Mouse (Mus musculus) erythroblast, embryonic 14.5 days (primary cell): Measurements from ENCODE around the gene Rabif.

Experiments used
- GATA1 ChIP-seq: IDR thresholded peaks from 2 replicates; pipeline ENCODE4 v1.6.1; 2012; ENCODE audit warnings: low read length, inconsistent platforms, mixed read lengths
- TAL1 ChIP-seq: IDR thresholded peaks from 3 replicates; pipeline ENCODE4 v1.6.1; 2012; ENCODE audit warnings: low read length, inconsistent platforms, mixed read lengths

DNA sequence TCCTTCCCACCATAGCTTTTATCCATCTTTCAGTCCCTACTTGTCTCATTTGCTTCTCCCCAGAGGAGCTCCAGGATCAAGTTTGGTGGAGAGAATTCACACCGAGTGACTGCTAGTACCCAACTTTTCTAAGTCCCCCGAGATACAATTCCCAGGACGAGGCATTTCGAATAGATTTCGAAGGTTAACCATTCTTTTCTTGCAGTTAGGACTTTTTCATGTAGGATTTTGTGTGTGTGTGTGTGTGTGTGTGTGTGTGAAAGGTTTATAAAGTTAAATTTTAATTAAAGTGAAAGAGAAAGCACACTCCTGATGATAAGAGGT, 730 bp downstream of the Rabif start:
- TF ChIP-seq GATA1 (no peak), TAL1 (no peak)
